Mouse (Mus musculus) myocyte (in vitro differentiated cells): ENCODE data around the gene Rassf1. TPM values are rescaled to one million over a fixed set of nuclear protein-coding genes. Genes with fewer than 3 reads are reported as not detected.

Experiments
- H3K27me3 ChIP-seq: one replicate; pipeline ENCODE4 v1.6.1; 2011; ENCODE audit not compliant: control insufficient read depth, insufficient read depth, insufficient read length
- H3K36me3 ChIP-seq: one replicate; pipeline ENCODE4 v1.6.1; 2011; ENCODE audit not compliant: control insufficient read depth, insufficient read depth
- H3K4me2 ChIP-seq: one replicate; pipeline ENCODE4 v1.6.1; 2011; ENCODE audit warnings: low read depth, control low read depth
- H3K4me3 ChIP-seq: one replicate; pipeline ENCODE4 v1.5.1; 2011; ENCODE audit warnings: mild to moderate bottlenecking, control low read depth, moderate library complexity
- H3K79me2 ChIP-seq: one replicate; pipeline ENCODE4 v1.6.1; 2011; ENCODE audit not compliant: control insufficient read depth, insufficient read depth
- H3ac ChIP-seq: one replicate; pipeline ENCODE4 v1.6.1; 2011; ENCODE audit not compliant: control insufficient read depth, insufficient read length
- CEBPB ChIP-seq: IDR thresholded peaks from 2 replicates; pipeline ENCODE4 v1.6.1; 2011; ENCODE audit warnings: mild to moderate bottlenecking, moderate library complexity; ENCODE audit not compliant: poor library complexity, insufficient read depth, severe bottlenecking
- E2F4 ChIP-seq: IDR thresholded peaks from one replicate; pipeline ENCODE4 v1.6.1; 2011; ENCODE audit warnings: mild to moderate bottlenecking, control low read depth, moderate library complexity; ENCODE audit not compliant: insufficient read depth
- MAX ChIP-seq: IDR thresholded peaks from one replicate; pipeline ENCODE4 v1.6.1; 2011; ENCODE audit warnings: low read depth, mild to moderate bottlenecking, control low read depth
- MYOD1 ChIP-seq, 3 experiments: IDR thresholded peaks; one replicate each; pipeline ENCODE4 v1.6.1; 2011; ENCODE audit warnings: control low read depth in 2 of 3, low read depth in 2 of 3, mild to moderate bottlenecking in 2 of 3, moderate library complexity in 1 of 3; ENCODE audit not compliant: insufficient read length in 2 of 3, control insufficient read depth in 1 of 3
- MYOG ChIP-seq, 3 experiments: IDR thresholded peaks; one replicate each; pipeline ENCODE4 v1.6.1; 2011; ENCODE audit warnings: control low read depth in 2 of 3, low read depth in 2 of 3, mild to moderate bottlenecking in 2 of 3; ENCODE audit not compliant: insufficient read length in 2 of 3, control insufficient read depth in 1 of 3, insufficient read depth in 1 of 3
- POLR2A ChIP-seq: IDR thresholded peaks from one replicate; pipeline ENCODE4 v1.6.1; 2011; ENCODE audit warnings: low read depth, mild to moderate bottlenecking, control low read depth, moderate library complexity; ENCODE audit not compliant: insufficient read length
- POLR2AphosphoS2 ChIP-seq: IDR thresholded peaks from one replicate; pipeline ENCODE4 v1.6.1; 2011; ENCODE audit warnings: low read depth, control low read depth; ENCODE audit not compliant: insufficient read length
- REST ChIP-seq: IDR thresholded peaks from one replicate; pipeline ENCODE4 v1.6.1; 2011; ENCODE audit warnings: mild to moderate bottlenecking, control low read depth, moderate library complexity; ENCODE audit not compliant: insufficient read depth, insufficient read length
- SRF ChIP-seq: IDR thresholded peaks from one replicate; pipeline ENCODE4 v1.6.1; 2011; ENCODE audit warnings: low read depth; ENCODE audit not compliant: control insufficient read depth, insufficient read length
- TCF12 ChIP-seq: IDR thresholded peaks from one replicate; pipeline ENCODE4 v1.6.1; 2011; ENCODE audit warnings: mild to moderate bottlenecking, control low read depth; ENCODE audit not compliant: poor library complexity, insufficient read depth, severe bottlenecking
- TCF3 ChIP-seq: IDR thresholded peaks from one replicate; pipeline ENCODE4 v1.6.1; 2011; ENCODE audit warnings: low read depth, control low read depth; ENCODE audit not compliant: insufficient read length
- USF1 ChIP-seq: IDR thresholded peaks from one replicate; pipeline ENCODE4 v1.6.1; 2011; ENCODE audit warnings: low read depth, mild to moderate bottlenecking, control low read depth, moderate library complexity
- polyA plus RNA-seq: library from polyadenylated mRNA; unstranded; fragments of >200 nt; fragmentation: generic; extraction: Trizol; gene quantifications from one replicate; pipeline ENCODE4 v1.2.1, GENCODE M21; 2012; ENCODE audit warnings: missing spikeins

Gene Rassf1
- polyA plus RNA-seq, 1 experiment: 59.3 TPM

DNA sequence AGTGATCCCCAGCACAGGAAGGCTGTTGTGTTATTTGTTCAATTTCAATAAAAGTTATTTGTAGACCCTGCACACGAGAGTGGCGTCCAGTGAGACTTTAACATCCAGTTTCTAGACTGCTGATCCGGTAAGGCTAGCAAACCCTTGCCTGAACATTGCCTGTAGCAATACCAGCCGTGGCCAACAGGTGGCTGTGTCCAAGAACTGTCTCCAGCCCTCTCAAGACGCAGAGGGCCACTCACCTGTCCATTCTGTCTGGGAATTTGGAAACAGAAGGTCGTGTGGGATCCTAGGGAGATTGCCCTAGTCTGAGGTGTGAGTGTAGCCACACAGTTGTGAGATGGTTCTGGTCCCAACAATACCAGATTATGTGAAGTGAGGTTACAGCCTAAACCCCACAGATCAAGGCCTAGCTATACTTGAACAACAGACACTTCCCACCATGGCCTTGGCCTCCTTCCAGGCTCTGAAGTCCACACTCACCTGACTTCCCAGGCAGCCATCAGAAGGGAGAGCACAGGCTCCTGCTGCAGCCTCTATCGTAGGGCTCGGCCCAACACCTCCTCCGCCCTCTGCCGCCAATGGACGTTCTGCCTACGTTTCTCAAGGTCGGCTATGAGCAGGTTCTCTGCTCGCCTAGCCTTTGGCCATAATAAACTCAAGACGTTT, 14.8 kb downstream of the Rassf1 start:
- peaks cover 8% of the 10 kb centered on the region for H3K36me3 ChIP-seq

DNA sequence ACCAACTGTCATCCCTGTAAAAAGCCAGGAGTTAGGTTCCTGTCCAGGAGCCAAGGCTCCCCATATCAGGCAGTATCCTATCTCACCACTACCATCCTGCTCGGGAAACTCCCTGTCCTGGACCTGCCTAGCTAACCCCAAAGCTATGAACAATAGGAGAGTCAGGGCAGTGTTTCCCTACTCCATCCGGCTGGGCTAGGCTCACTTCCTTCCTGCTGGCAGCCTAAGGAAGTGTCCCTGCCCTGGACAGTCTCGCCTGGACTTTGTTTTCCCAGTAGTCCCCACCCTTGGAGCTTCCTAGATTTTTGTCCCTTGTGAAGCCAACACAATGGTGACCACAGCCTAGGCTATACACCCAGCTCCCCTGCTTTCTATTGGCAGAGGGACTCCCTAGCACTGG, 15.5 kb downstream of the Rassf1 start:
- Histone ChIP-seq H3K27me3 (no peaks in the 10 kb centered on the region), H3K79me2 (peaks cover 20% of the 10 kb centered on the region), H3K4me3 (no peak overlapping the region), H3K4me2 (no peak overlapping the region), H3ac (no peak overlapping the region), H3K36me3 (peaks cover under 1% of the 10 kb centered on the region)
- TF ChIP-seq REST (no peak), POLR2A (no peak), MYOD1 (IDR thresholded peaks at IDR 0.05; ENCODE audit: control insufficient read depth in 1 of 3, insufficient read length in 2 of 3, low read depth in 2 of 3) (no peak), MYOG (IDR thresholded peaks at IDR 0.05; ENCODE audit: control insufficient read depth in 1 of 3, insufficient read depth in 1 of 3, insufficient read length in 2 of 3, low read depth in 2 of 3) (no peak), POLR2AphosphoS2 (no peak), SRF (no peak), TCF12 (no peak), CEBPB (no peak), TCF3 (no peak), MAX (no peak), E2F4 (no peak), USF1 (no peak)

More for the DNA sequence above, 14.8 kb downstream of the Rassf1 start:
- H3K79me2 ChIP-seq: peaks cover 20% of the 10 kb centered on the region
- H3ac ChIP-seq: no peak overlapping the region
- H3K4me3 ChIP-seq: no peak overlapping the region
- H3K27me3 ChIP-seq: no peaks in the 10 kb centered on the region
- TF ChIP-seq CEBPB: no peak
- TF ChIP-seq TCF12: no peak
- TF ChIP-seq MYOG (IDR thresholded peaks at IDR 0.05; ENCODE audit: control insufficient read depth in 1 of 3, insufficient read depth in 1 of 3, insufficient read length in 2 of 3, low read depth in 2 of 3): no peak
- no peak for TF ChIP-seq SRF
- TF ChIP-seq USF1: no peak
- no peak for TF ChIP-seq TCF3
- no peak for TF ChIP-seq MAX
- TF ChIP-seq REST: no peak
- TF ChIP-seq POLR2AphosphoS2: peak; percentile 16
- TF ChIP-seq POLR2A: no peak
- peak in 1 of 3 experiments; percentile 24 for TF ChIP-seq MYOD1 (IDR thresholded peaks at IDR 0.05; ENCODE audit: control insufficient read depth in 1 of 3, insufficient read length in 2 of 3, low read depth in 2 of 3)
- TF ChIP-seq E2F4: no peak
- H3K4me2 ChIP-seq: no peak overlapping the region

DNA sequence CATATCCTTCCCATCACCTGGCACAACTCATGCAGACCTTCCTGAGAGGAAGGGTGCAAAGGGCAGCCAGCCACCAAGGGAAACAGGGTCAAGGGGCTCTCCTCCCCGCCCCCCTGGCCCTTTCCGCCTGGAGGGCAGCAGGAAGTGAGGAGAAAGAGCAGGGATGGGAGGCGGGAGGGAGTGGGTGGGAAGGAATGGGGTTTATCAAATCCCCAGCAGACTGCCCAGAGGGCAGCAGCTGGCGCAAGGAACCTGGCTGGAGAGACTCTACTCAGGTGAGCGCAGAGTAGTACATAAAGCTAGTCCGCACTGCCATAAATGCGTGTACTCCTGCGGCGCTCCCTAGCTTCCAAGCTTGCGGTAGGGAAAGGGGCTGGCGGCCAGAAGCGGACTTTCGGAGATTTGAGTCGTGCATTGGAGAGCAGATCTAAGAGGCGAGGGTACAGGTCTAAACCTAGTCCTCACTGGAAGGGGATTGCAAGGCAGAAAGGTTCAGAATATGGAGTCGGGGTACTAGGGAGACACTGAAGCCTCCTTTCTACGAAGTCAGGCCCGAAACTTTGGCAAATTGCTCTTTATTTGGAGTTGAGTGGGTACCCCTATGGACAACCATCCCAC, 16.5 kb downstream of the Rassf1 start, which contains the start of gene Hyal2:
TSS of gene Hyal2 (plus strand) at position 244 of the 618 bp plus-strand sequence.
- peak within 1 kb of the TSS; percentile 69 for H3ac ChIP-seq
- H3K36me3 ChIP-seq: no peaks in the 10 kb centered on the region
- peak within 1 kb of the TSS; percentile 98 for H3K4me2 ChIP-seq
- peak within 1 kb of the TSS; percentile 81 for H3K4me3 ChIP-seq
- H3K79me2 ChIP-seq: peaks cover 20% of the 10 kb centered on the region
- TF ChIP-seq SRF: no peak
- TF ChIP-seq E2F4: no peak
- TF ChIP-seq MYOG (IDR thresholded peaks at IDR 0.05; ENCODE audit: control insufficient read depth in 1 of 3, insufficient read depth in 1 of 3, insufficient read length in 2 of 3, low read depth in 2 of 3): no peak
- TF ChIP-seq TCF3: no peak
- TF ChIP-seq POLR2A: no peak
- TF ChIP-seq TCF12: no peak
- no peak for TF ChIP-seq CEBPB
- no peak for TF ChIP-seq USF1
- no peak for TF ChIP-seq MAX
- no peak for TF ChIP-seq POLR2AphosphoS2
- no peak for TF ChIP-seq MYOD1 (IDR thresholded peaks at IDR 0.05; ENCODE audit: control insufficient read depth in 1 of 3, insufficient read length in 2 of 3, low read depth in 2 of 3)
- TF ChIP-seq REST: no peak
- H3K27me3 ChIP-seq: no peaks in the 10 kb centered on the region

DNA sequence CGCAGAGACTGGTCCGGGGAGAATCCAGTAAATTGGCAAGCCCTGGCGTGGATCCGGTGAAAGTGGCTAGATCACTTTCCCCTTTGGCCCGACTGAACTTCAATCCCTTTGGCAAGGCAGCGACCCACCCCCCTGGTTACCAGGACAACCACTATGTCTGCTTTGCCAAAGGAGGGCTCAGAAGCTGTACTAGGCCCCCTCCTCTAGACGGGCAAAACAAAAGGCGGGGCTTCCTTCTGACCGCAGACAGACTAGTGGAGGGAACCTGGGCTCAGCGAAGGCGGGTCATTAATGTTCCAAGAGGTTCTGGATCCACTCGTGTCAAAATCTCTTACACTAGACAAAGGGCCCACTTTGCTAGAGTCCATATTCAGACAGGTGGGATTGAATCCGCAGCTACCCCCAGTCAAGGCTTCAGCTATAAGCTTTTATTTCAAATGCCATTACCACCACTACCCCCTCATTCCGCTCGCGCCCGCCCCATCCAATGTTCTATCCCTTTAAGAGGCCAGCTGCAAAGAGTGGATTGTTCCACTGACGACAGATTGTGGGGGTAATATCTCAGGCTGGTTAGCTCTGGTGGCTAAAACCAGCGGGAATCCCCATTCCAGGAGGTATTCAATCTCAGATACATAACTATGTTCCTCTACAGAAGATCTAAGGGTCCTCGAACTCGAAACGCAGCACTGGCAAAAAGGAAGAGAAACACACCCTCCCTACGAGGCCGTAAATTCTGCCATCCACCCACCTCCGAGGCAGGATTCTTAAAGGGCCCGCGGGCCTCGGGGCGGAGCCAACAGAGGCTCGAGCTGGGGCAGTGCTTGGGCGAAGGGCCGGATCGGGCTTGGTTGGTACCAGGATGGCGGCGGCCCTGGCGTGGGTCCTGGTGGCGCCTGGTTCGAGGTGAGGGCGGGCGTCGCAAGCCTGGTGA, 17.2 kb downstream of the Rassf1 start:
- Histone ChIP-seq H3K27me3 (no peaks in the 10 kb centered on the region), H3K36me3 (no peaks in the 10 kb centered on the region), H3K4me3 (peak overlapping the region; percentile 81), H3K79me2 (peaks cover 18% of the 10 kb centered on the region), H3ac (peak overlapping the region; percentile 69), H3K4me2 (peak overlapping the region; percentile 98)
- no peak for TF ChIP-seq TCF3
- TF ChIP-seq POLR2AphosphoS2: peak; percentile 68
- TF ChIP-seq MYOD1 (IDR thresholded peaks at IDR 0.05; ENCODE audit: control insufficient read depth in 1 of 3, insufficient read length in 2 of 3, low read depth in 2 of 3): no peak
- TF ChIP-seq POLR2A: peak; percentile 73
- TF ChIP-seq CEBPB: no peak
- no peak for TF ChIP-seq MYOG (IDR thresholded peaks at IDR 0.05; ENCODE audit: control insufficient read depth in 1 of 3, insufficient read depth in 1 of 3, insufficient read length in 2 of 3, low read depth in 2 of 3)
- no peak for TF ChIP-seq E2F4
- no peak for TF ChIP-seq TCF12
- TF ChIP-seq USF1: no peak
